Mouse (Mus musculus): Measurements from ENCODE around the gene 0610010F05Rik. TPM values are rescaled to one million over a fixed set of nuclear protein-coding genes. Genes with fewer than 3 reads are reported as not detected.

Gene 0610010F05Rik
- total RNA-seq, 2 experiments from 2014 or later: 13.3 to 13.4 TPM

- peak; percentile 72 to 78 for DNase-seq
Observed at GRCm38 (mm10) chr11:23565761-23566160, 67.7 kb downstream of the 0610010F05Rik start.

- DNase-seq: no peak
Observed at GRCm38 (mm10) chr11:23557039-23557630, 76.3 kb downstream of the 0610010F05Rik start.

GRCm38 (mm10) chr11:23537446-23537845 lies 96.0 kb downstream of the 0610010F05Rik start:
- no peak for DNase-seq

- no peak for DNase-seq
Observed at GRCm38 (mm10) chr11:23520473-23521205, 112.8 kb downstream of the 0610010F05Rik start, which contains the start of gene 1700093K21Rik. Gene 1700093K21Rik, minus strand, starts transcription at chr11:23521155.

GRCm38 (mm10) chr11:23518981-23519380 lies 114.5 kb downstream of the 0610010F05Rik start:
- DNase-seq: no peak

- no peak for DNase-seq
Observed at GRCm38 (mm10) chr11:23515315-23515714, 118.1 kb downstream of the 0610010F05Rik start.

Other genes with a start within 250 kb of the 0610010F05Rik start
- 10 to 100 TPM; 48.0 to 98.0 TPM for gene Ahsa2, start 135.6 kb downstream of the 0610010F05Rik start, total RNA-seq (2021)
- not detected for gene 1700093K21Rik, start 112.5 kb downstream of the 0610010F05Rik start, total RNA-seq (2021)
- 10 to 100 TPM; 13.9 to 16.4 TPM for gene Pus10, start 32.0 kb upstream of the 0610010F05Rik start, total RNA-seq (2021)
- gene Pex13, start 32.3 kb upstream of the 0610010F05Rik start, total RNA-seq (2021): 10 to 100 TPM; 59.7 to 76.6 TPM
- 1 to 10 TPM; 8.5 to 8.8 TPM for gene Rel, start 137.3 kb upstream of the 0610010F05Rik start, total RNA-seq (2021)

All from adrenal gland, postnatal 36 days (tissue).